Mouse (Mus musculus) liver, adult 2 months (tissue): ENCODE results near the gene 1700016C15Rik. TPM values are rescaled to one million over a fixed set of nuclear protein-coding genes. Genes with fewer than 3 reads are reported as not detected.

Source experiments
- DNase-seq: peaks from one replicate; pipeline ENCODE4 v3.0.0-alpha.2; 2011; ENCODE audit warnings: low read depth, low spot score; ENCODE audit errors: extremely low read depth
- H3K27ac ChIP-seq: fragments of 200-500 bp; replicated peaks from 2 replicates; pipeline ENCODE4 v1.5.1; 2012; ENCODE audit warnings: low read depth, mild to moderate bottlenecking, control low read depth, inconsistent platforms, low read length; ENCODE audit not compliant: insufficient read depth
- H3K27me3 ChIP-seq: fragments of 200-500 bp; 2 replicates; pipeline ENCODE4 v1.6.1; 2012; ENCODE audit warnings: mild to moderate bottlenecking, moderate library complexity, low read length, inconsistent platforms; ENCODE audit not compliant: control insufficient read depth, insufficient read depth
- H3K36me3 ChIP-seq: fragments of 200-500 bp; 2 replicates; pipeline ENCODE4 v1.6.1; 2012; ENCODE audit warnings: low read length, inconsistent platforms; ENCODE audit not compliant: control insufficient read depth, insufficient read depth
- H3K4me1 ChIP-seq: fragments of 200-500 bp; 2 replicates; pipeline ENCODE4 v1.6.1; 2011; ENCODE audit warnings: low read length; ENCODE audit not compliant: control insufficient read depth, insufficient read depth
- H3K4me3 ChIP-seq: fragments of 200-500 bp; 2 replicates; pipeline ENCODE4 v1.5.1; 2011; ENCODE audit warnings: low read depth, mild to moderate bottlenecking, control low read depth, low read length, moderate library complexity; ENCODE audit not compliant: insufficient read depth
- H3K79me2 ChIP-seq: fragments of 200-500 bp; 2 replicates; pipeline ENCODE4 v1.6.1; 2012; ENCODE audit warnings: inconsistent platforms, mild to moderate bottlenecking, low read length, moderate library complexity; ENCODE audit not compliant: control insufficient read depth, insufficient read depth
- H3K9ac ChIP-seq: fragments of 200-500 bp; 2 replicates; pipeline ENCODE4 v1.6.1; 2012; ENCODE audit warnings: low read depth, mild to moderate bottlenecking, control low read depth, inconsistent platforms, low read length
- CTCF ChIP-seq: fragments of 200-500 bp; IDR thresholded peaks from 2 replicates; pipeline ENCODE4 v1.5.1; 2011; ENCODE audit warnings: low read depth, low read length, control low read depth
- POLR2A ChIP-seq: fragments of 200-500 bp; IDR thresholded peaks from 2 replicates; pipeline ENCODE4 v1.6.1; 2011; ENCODE audit warnings: low read length, control low read depth; ENCODE audit not compliant: insufficient read depth; ENCODE audit errors: extremely low read depth
- WGBS: fragments of 180-500 bp; shearing (Covaris S2); methylation state at CpG from one replicate; pipeline ENCODE4 v1.1.7; 2018; 5-methylcytosine and 5-hydroxymethylcytosine counted together
- polyA plus RNA-seq: library from polyadenylated mRNA; depleted of rRNA; stranded (reverse); fragments of >200 nt; gene quantifications from 2 replicates; pipeline ENCODE4 v1.2.3, GENCODE M21; 2012; rRNA removed
- total RNA-seq: library from RNA; depleted of rRNA; stranded (reverse); fragments of >200 nt; gene quantifications from 2 replicates; pipeline ENCODE4 v1.2.3, GENCODE M21; 2014; rRNA removed

1700016C15Rik gene
- total RNA-seq = not detected in 2 replicates
- not detected in 2 replicates for polyA plus RNA-seq

GRCm38 (mm10) chr1:177729043-177730024 is at the start of gene 1700016C15Rik:
TSS of gene 1700016C15Rik (plus strand) at chr1:177729814.
- H3K4me3 ChIP-seq = no peak within 1 kb of the TSS
- no peak within 1 kb of the TSS for H3K27ac ChIP-seq
- H3K4me1 ChIP-seq = no peaks in the 10 kb centered on the region
- WGBS = 69% methylated on average over 11 of the region's 11 CpGs
- TF ChIP-seq POLR2A (no peak), CTCF (no peak)
- no peaks in the 10 kb centered on the region for H3K27me3 ChIP-seq
- H3K36me3 ChIP-seq = no peaks in the 10 kb centered on the region
- no peaks in the 10 kb centered on the region for H3K79me2 ChIP-seq
- no peak within 1 kb of the TSS for H3K9ac ChIP-seq
- peak; percentile 63 for DNase-seq

DNA sequence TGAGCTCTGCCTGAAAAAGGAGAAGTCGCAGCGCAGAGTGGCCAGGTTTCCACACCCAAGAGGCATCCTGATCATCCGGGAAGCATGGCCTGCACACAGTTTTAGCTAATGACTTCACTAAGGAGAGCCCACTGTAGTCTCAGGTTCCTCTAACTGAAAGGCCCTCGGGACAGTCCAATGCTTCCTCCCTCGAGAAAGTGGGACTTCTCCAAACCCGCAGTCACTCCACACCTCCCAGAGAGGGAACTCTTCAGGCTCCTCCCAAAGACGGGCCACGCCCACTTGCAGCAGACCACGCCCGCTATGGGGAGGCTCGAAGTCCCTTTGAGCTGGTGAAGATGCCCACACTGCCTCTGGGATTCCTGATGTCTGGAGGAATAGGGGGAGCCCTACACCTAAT is 48.4 kb upstream of the 1700016C15Rik start:
- 79% methylated on average over 11 of the region's 11 CpGs for WGBS
- TF ChIP-seq POLR2A (no peak), CTCF (no peak)

GRCm38 (mm10) chr1:177683931-177684836 is 45.4 kb upstream of the 1700016C15Rik start:
- Histone ChIP-seq H3K79me2 (no peaks in the 10 kb centered on the region), H3K27ac (no peak overlapping the region), H3K4me3 (no peak overlapping the region), H3K27me3 (no peaks in the 10 kb centered on the region), H3K9ac (no peak overlapping the region), H3K36me3 (no peaks in the 10 kb centered on the region), H3K4me1 (no peaks in the 10 kb centered on the region)
- no peak for DNase-seq
- 78% methylated on average over 18 of the region's 18 CpGs for WGBS
- TF ChIP-seq POLR2A (no peak), CTCF (no peak)

More for the DNA sequence above, 48.4 kb upstream of the 1700016C15Rik start:
- Histone ChIP-seq H3K27ac (no peak overlapping the region), H3K4me3 (no peak overlapping the region), H3K9ac (no peak overlapping the region), H3K79me2 (no peaks in the 10 kb centered on the region), H3K27me3 (no peaks in the 10 kb centered on the region), H3K36me3 (no peaks in the 10 kb centered on the region), H3K4me1 (no peaks in the 10 kb centered on the region)
- DNase-seq = no peak

DNA sequence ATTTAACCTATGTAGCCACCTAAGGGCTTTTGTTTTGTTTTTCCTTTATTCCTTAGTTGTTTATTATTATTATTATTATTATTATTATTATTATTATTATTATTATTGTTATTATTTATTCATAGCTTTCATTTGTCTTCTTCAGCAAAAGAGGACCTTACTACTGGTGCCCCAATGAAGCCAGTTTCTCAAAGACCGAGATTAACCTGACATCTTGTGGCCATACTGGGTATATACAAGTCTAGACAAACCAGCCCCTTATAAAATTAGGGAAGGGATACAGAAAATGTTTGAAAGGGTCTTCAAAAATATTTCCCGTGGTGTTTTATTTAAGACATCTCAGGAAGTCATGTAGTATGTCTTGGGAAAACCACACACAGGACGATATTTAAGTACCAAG is 44.7 kb upstream of the 1700016C15Rik start:
- no peak overlapping the region for H3K27ac ChIP-seq
- TF ChIP-seq CTCF = peak; percentile 23; the same call in 1 of the 2 replicates
- no peak for TF ChIP-seq POLR2A
- H3K27me3 ChIP-seq = no peaks in the 10 kb centered on the region
- no peak overlapping the region for H3K4me3 ChIP-seq
- peak; percentile 37 for DNase-seq
- H3K79me2 ChIP-seq = no peaks in the 10 kb centered on the region
- no peaks in the 10 kb centered on the region for H3K36me3 ChIP-seq
- H3K4me1 ChIP-seq = no peaks in the 10 kb centered on the region
- WGBS = 6% methylated on average over 3 of the region's 3 CpGs
- no peak overlapping the region for H3K9ac ChIP-seq

DNA sequence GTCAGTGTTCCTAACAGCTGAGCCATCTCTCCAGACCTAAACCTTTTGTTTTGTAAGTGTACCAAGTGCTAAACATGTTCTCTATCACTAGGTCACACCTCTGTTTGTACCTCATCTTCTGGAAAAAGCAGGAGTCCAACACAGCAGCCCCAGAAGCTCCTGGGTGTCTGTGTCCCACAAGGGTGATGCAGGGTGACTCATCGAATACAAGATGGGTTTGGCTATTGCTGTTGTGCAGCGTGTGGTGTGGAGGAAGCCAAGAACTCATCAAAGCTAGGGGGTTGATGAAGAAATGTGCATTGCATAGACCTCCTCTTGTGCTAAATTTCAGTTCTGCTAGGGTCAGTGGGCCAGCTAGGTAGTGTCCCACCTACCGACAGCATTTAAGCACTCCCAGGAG is 43.5 kb upstream of the 1700016C15Rik start:
- Histone ChIP-seq H3K36me3 (no peaks in the 10 kb centered on the region), H3K27me3 (no peaks in the 10 kb centered on the region), H3K4me1 (no peaks in the 10 kb centered on the region), H3K27ac (no peak overlapping the region), H3K79me2 (no peaks in the 10 kb centered on the region), H3K9ac (no peak overlapping the region), H3K4me3 (no peak overlapping the region)
- no peak for DNase-seq
- WGBS = 63% methylated on average over 3 of the region's 3 CpGs
- no peak for TF ChIP-seq CTCF
- no peak for TF ChIP-seq POLR2A
